Mouse (Mus musculus) testis, postnatal 14 days (tissue): Measurements from ENCODE around the gene Dio1.

Source experiments
- DNase-seq: peaks from one replicate; pipeline ENCODE4 v3.0.0; 2021; ENCODE audit warnings: low spot score

Dio1 gene

DNA sequence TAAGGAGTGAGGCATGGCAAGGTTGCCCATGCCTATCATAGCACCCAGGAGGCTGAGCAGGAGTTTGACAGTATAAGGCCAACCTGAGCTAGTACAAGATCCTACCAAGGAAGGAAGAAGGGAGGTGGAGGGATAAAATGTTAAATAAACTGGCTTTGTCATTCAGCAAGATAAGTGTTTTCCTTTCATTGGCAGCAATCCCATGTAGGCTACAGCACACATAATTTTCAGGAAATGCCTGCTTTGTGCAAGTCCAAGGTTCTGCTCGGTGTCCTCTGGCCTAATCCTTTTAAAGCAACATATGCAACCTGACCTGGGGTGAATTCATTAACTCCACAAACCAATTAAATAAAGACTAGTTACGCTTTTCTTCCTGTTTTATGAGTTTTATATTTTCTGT lies 61.6 kb downstream of the Dio1 start:
- DNase-seq: no peak

GRCm38 (mm10) chr4:107243365-107244333 lies 63.3 kb downstream of the Dio1 start:
- DNase-seq: no peak
